Mouse (Mus musculus) lung, postnatal 14 days (tissue): ENCODE data around the gene Cd300ld2.
"Not testable (repeated sequence)": the region's sequence is repeated elsewhere in the genome, so short reads cannot be mapped to it uniquely, and the experiment has no call there.

ENCODE experiments used
- DNase-seq: peaks from one replicate; pipeline ENCODE4 v3.0.0; 2021

The Cd300ld2 gene

GRCm38 (mm10) chr11:115016093-115016492, at the start of gene Cd300ld2:
TSS of gene Cd300ld2 (minus strand) at chr11:115016193.
- DNase-seq, result not testable (repeated sequence)

- no peak for DNase-seq
These were observed 46.1 kb upstream of the Cd300ld2 start, which contains the start of gene Cd300e for GRCm38 (mm10) chr11:115062077-115062476. TSS of gene Cd300e (minus strand) at chr11:115062177.

GRCm38 (mm10) chr11:115059797-115060196, 43.8 kb upstream of the Cd300ld2 start:
- no peak for DNase-seq

GRCm38 (mm10) chr11:115058701-115059100, 42.7 kb upstream of the Cd300ld2 start:
- DNase-seq, result no peak

- DNase-seq, result no peak
These were observed 38.5 kb upstream of the Cd300ld2 start for GRCm38 (mm10) chr11:115054537-115054936.

- no peak for DNase-seq
These were observed 37.0 kb upstream of the Cd300ld2 start for GRCm38 (mm10) chr11:115052991-115053390.

- DNase-seq, result peak; percentile 62
These were observed 36.2 kb upstream of the Cd300ld2 start for GRCm38 (mm10) chr11:115052206-115052605.

- DNase-seq, result no peak
These were observed 33.4 kb upstream of the Cd300ld2 start for GRCm38 (mm10) chr11:115049282-115049895.

GRCm38 (mm10) chr11:115048259-115048658, 32.3 kb upstream of the Cd300ld2 start, which contains the start of gene Cd300ld3:
TSS of gene Cd300ld3 (minus strand) at chr11:115048409.
- no peak for DNase-seq

- DNase-seq, result not testable (repeated sequence)
These were observed 21.7 kb upstream of the Cd300ld2 start, which contains the start of gene Cd300ld5 for GRCm38 (mm10) chr11:115037669-115038068. TSS of gene Cd300ld5 (minus strand) at chr11:115037769.

- DNase-seq, result not testable (repeated sequence)
These were observed 10.9 kb upstream of the Cd300ld2 start, which contains the start of gene Cd300ld4 for GRCm38 (mm10) chr11:115026912-115027311. TSS of gene Cd300ld4 (minus strand) at chr11:115027012.

- DNase-seq, result no peak
These were observed 11.9 kb downstream of the Cd300ld2 start for GRCm38 (mm10) chr11:115004070-115004469.

GRCm38 (mm10) chr11:115001474-115002040, 14.4 kb downstream of the Cd300ld2 start, which contains the start of gene Cd300c2:
TSS of gene Cd300c2 (minus strand) at chr11:115001880.
- DNase-seq, result no peak

GRCm38 (mm10) chr11:114989793-114990192, 26.2 kb downstream of the Cd300ld2 start, which contains the start of gene Cd300ld:
TSS of gene Cd300ld (minus strand) at chr11:114989922.
- DNase-seq, result no peak

- DNase-seq, result no peak
These were observed 34.1 kb downstream of the Cd300ld2 start for GRCm38 (mm10) chr11:114981866-114982265.

GRCm38 (mm10) chr11:114972726-114973125, 43.3 kb downstream of the Cd300ld2 start:
- DNase-seq, result no peak

- no peak for DNase-seq
These were observed 47.2 kb downstream of the Cd300ld2 start, which contains the start of gene Cd300c for GRCm38 (mm10) chr11:114968752-114969207. TSS of gene Cd300c (minus strand) at chr11:114969157.

- DNase-seq, result no peak
These were observed 50.7 kb downstream of the Cd300ld2 start for GRCm38 (mm10) chr11:114965182-114965828.

GRCm38 (mm10) chr11:114960369-114960768, 55.6 kb downstream of the Cd300ld2 start:
- DNase-seq, result no peak
